Mouse (Mus musculus) neural tube, embryonic 12.5 days (tissue): ENCODE data around the gene Cask. TPM values are rescaled to one million over a fixed set of nuclear protein-coding genes. Genes with fewer than 3 reads are reported as not detected.

Experiments
- ATAC-seq: fragments of 200-750 bp; cut with Nextera tagmentation; 2 replicates; pipeline ENCODE4 v1.8.0; 2017; ENCODE audit warnings: low read depth, mild to moderate bottlenecking, moderate TSS enrichment, moderate library complexity; ENCODE audit not compliant: low FRiP score
- H3K27ac ChIP-seq: fragments of 300-500 bp; sonication (generic); 2 replicates; pipeline ENCODE4 v1.5.1; 2016
- H3K27me3 ChIP-seq: fragments of 300-500 bp; sonication (generic); replicated peaks from 2 replicates; pipeline ENCODE4 v1.6.1; 2016; ENCODE audit warnings: mild to moderate bottlenecking
- H3K36me3 ChIP-seq: fragments of 300-500 bp; sonication (generic); 2 replicates; pipeline ENCODE4 v1.6.1; 2016; ENCODE audit warnings: mild to moderate bottlenecking
- H3K4me1 ChIP-seq: fragments of 300-500 bp; sonication (generic); 2 replicates; pipeline ENCODE4 v1.6.1; 2016
- H3K4me2 ChIP-seq: fragments of 300-500 bp; sonication (generic); replicated peaks from 2 replicates; pipeline ENCODE4 v1.6.1; 2016; ENCODE audit warnings: mild to moderate bottlenecking
- H3K4me3 ChIP-seq: fragments of 300-500 bp; sonication (generic); 2 replicates; pipeline ENCODE4 v1.5.1; 2016
- H3K9ac ChIP-seq: fragments of 300-500 bp; sonication (generic); 2 replicates; pipeline ENCODE4 v1.6.1; 2016; ENCODE audit warnings: mild to moderate bottlenecking
- H3K9me3 ChIP-seq: fragments of 300-500 bp; sonication (generic); 2 replicates; pipeline ENCODE4 v1.6.1; 2016; ENCODE audit warnings: mild to moderate bottlenecking
- WGBS: fragments of 180-500 bp; shearing (Covaris S2); methylation state at CpG from one replicate; pipeline ENCODE4 v1.1.7; 2016; 5-methylcytosine and 5-hydroxymethylcytosine counted together
- polyA plus RNA-seq: library from polyadenylated mRNA; unstranded; fragments of >200 nt; fragmentation: Nextera tagmentation; extraction: Ambion mirVana; gene quantifications from 2 replicates; pipeline ENCODE4 v1.2.1, GENCODE M21; 2016

The Cask gene
- polyA plus RNA-seq, 1 experiment from 2014 or later = 27.2 TPM

- Histone ChIP-seq H3K36me3 (no peaks in the 10 kb centered on the region), H3K9ac (no peak overlapping the region), H3K9me3 (no peaks in the 10 kb centered on the region), H3K4me3 (no peak overlapping the region), H3K27ac (no peak overlapping the region), H3K4me2 (no peak overlapping the region), H3K27me3 (no peaks in the 10 kb centered on the region), H3K4me1 (no peaks in the 10 kb centered on the region)
- WGBS = 84% methylated on average over 8 of the region's 8 CpGs
- no peak for ATAC-seq
These were observed 329.9 kb downstream of the Cask start for GRCm38 (mm10) chrX:13521288-13521687.

GRCm38 (mm10) chrX:13520566-13520965, 330.6 kb downstream of the Cask start:
- Histone ChIP-seq H3K9ac (no peak overlapping the region), H3K27ac (no peak overlapping the region), H3K4me3 (no peak overlapping the region), H3K27me3 (no peaks in the 10 kb centered on the region), H3K9me3 (no peaks in the 10 kb centered on the region), H3K4me2 (no peak overlapping the region), H3K36me3 (no peaks in the 10 kb centered on the region), H3K4me1 (no peaks in the 10 kb centered on the region)
- ATAC-seq = no peak
- 84% methylated on average over 4 of the region's 4 CpGs for WGBS

GRCm38 (mm10) chrX:13519408-13519783, 331.8 kb downstream of the Cask start:
- Histone ChIP-seq H3K4me2 (no peak overlapping the region), H3K27ac (no peak overlapping the region), H3K9ac (no peak overlapping the region), H3K27me3 (no peaks in the 10 kb centered on the region), H3K36me3 (no peaks in the 10 kb centered on the region), H3K9me3 (no peaks in the 10 kb centered on the region), H3K4me3 (no peak overlapping the region), H3K4me1 (no peaks in the 10 kb centered on the region)
- WGBS = 82% methylated on average over 5 of the region's 5 CpGs
- ATAC-seq = no peak

- Histone ChIP-seq H3K9ac (no peak overlapping the region), H3K9me3 (no peaks in the 10 kb centered on the region), H3K27me3 (no peaks in the 10 kb centered on the region), H3K4me1 (no peaks in the 10 kb centered on the region), H3K4me2 (no peak overlapping the region), H3K27ac (no peak overlapping the region), H3K4me3 (no peak overlapping the region), H3K36me3 (no peaks in the 10 kb centered on the region)
- no peak for ATAC-seq
- WGBS = 84% methylated on average over 4 of the region's 4 CpGs
These were observed 332.3 kb downstream of the Cask start for GRCm38 (mm10) chrX:13518781-13519407.

GRCm38 (mm10) chrX:13518019-13518418, 333.1 kb downstream of the Cask start:
- 87% methylated on average over 10 of the region's 10 CpGs for WGBS
- Histone ChIP-seq H3K27me3 (no peaks in the 10 kb centered on the region), H3K9ac (no peak overlapping the region), H3K4me3 (no peak overlapping the region), H3K4me2 (no peak overlapping the region), H3K36me3 (no peaks in the 10 kb centered on the region), H3K4me1 (no peaks in the 10 kb centered on the region), H3K9me3 (no peaks in the 10 kb centered on the region), H3K27ac (no peak overlapping the region)
- ATAC-seq = no peak

- Histone ChIP-seq H3K4me3 (no peak overlapping the region), H3K9me3 (no peaks in the 10 kb centered on the region), H3K27me3 (no peaks in the 10 kb centered on the region), H3K4me1 (no peaks in the 10 kb centered on the region), H3K9ac (no peak overlapping the region), H3K36me3 (no peaks in the 10 kb centered on the region), H3K4me2 (no peak overlapping the region), H3K27ac (no peak overlapping the region)
- WGBS = 92% methylated on average over 6 of the region's 6 CpGs
- ATAC-seq = no peak
These were observed 334.7 kb downstream of the Cask start for GRCm38 (mm10) chrX:13516451-13516850.

GRCm38 (mm10) chrX:13513864-13514263, 337.3 kb downstream of the Cask start:
- H3K27me3 ChIP-seq = no peaks in the 10 kb centered on the region
- 90% methylated on average over 5 of the region's 5 CpGs for WGBS
- no peak overlapping the region for H3K9ac ChIP-seq
- H3K4me1 ChIP-seq = no peaks in the 10 kb centered on the region
- no peaks in the 10 kb centered on the region for H3K36me3 ChIP-seq
- ATAC-seq = no peak
- no peak overlapping the region for H3K27ac ChIP-seq
- no peak overlapping the region for H3K4me2 ChIP-seq
- no peaks in the 10 kb centered on the region for H3K9me3 ChIP-seq
- H3K4me3 ChIP-seq = no peak overlapping the region

- no peak for ATAC-seq
- H3K9me3 ChIP-seq = no peaks in the 10 kb centered on the region
- 65% methylated on average over 2 of the region's 2 CpGs for WGBS
- H3K27me3 ChIP-seq = no peaks in the 10 kb centered on the region
- H3K36me3 ChIP-seq = no peaks in the 10 kb centered on the region
- H3K4me3 ChIP-seq = no peak overlapping the region
- H3K27ac ChIP-seq = no peak overlapping the region
- no peak overlapping the region for H3K4me2 ChIP-seq
- no peaks in the 10 kb centered on the region for H3K4me1 ChIP-seq
- H3K9ac ChIP-seq = no peak overlapping the region
These were observed 338.0 kb downstream of the Cask start for GRCm38 (mm10) chrX:13513127-13513526.

GRCm38 (mm10) chrX:13506376-13506775, 344.8 kb downstream of the Cask start:
- Histone ChIP-seq H3K27ac (no peak overlapping the region), H3K9ac (no peak overlapping the region), H3K36me3 (no peaks in the 10 kb centered on the region), H3K4me1 (no peaks in the 10 kb centered on the region), H3K9me3 (no peaks in the 10 kb centered on the region), H3K4me2 (no peak overlapping the region), H3K27me3 (no peaks in the 10 kb centered on the region), H3K4me3 (no peak overlapping the region)
- ATAC-seq = no peak
- 58% methylated on average over 2 of the region's 2 CpGs for WGBS

GRCm38 (mm10) chrX:13504389-13504788, 346.8 kb downstream of the Cask start:
- Histone ChIP-seq H3K9me3 (no peaks in the 10 kb centered on the region), H3K27ac (no peak overlapping the region), H3K4me2 (no peak overlapping the region), H3K27me3 (no peaks in the 10 kb centered on the region), H3K9ac (no peak overlapping the region), H3K36me3 (no peaks in the 10 kb centered on the region), H3K4me3 (no peak overlapping the region), H3K4me1 (no peaks in the 10 kb centered on the region)
- no peak for ATAC-seq
- WGBS = 90% methylated on average over 7 of the region's 7 CpGs

GRCm38 (mm10) chrX:13502862-13503375, 348.2 kb downstream of the Cask start:
- Histone ChIP-seq H3K9me3 (no peaks in the 10 kb centered on the region), H3K4me3 (no peak overlapping the region), H3K27ac (no peak overlapping the region), H3K4me1 (no peaks in the 10 kb centered on the region), H3K27me3 (no peaks in the 10 kb centered on the region), H3K9ac (no peak overlapping the region), H3K36me3 (no peaks in the 10 kb centered on the region), H3K4me2 (0 out of 2 replicates have a peak overlapping the region, but pooled peaks have one; percentile 18)
- ATAC-seq = 0 out of 2 replicates have a peak, but pooled peaks have one; percentile 38
- 52% methylated on average over 7 of the region's 7 CpGs for WGBS

- no peak overlapping the region for H3K4me3 ChIP-seq
- no peak overlapping the region for H3K27ac ChIP-seq
- H3K4me2 ChIP-seq = no peak overlapping the region
- H3K9ac ChIP-seq = no peak overlapping the region
- H3K4me1 ChIP-seq = no peaks in the 10 kb centered on the region
- WGBS = 89% methylated on average over 4 of the region's 4 CpGs
- H3K27me3 ChIP-seq = no peaks in the 10 kb centered on the region
- H3K36me3 ChIP-seq = no peaks in the 10 kb centered on the region
- no peak for ATAC-seq
- no peaks in the 10 kb centered on the region for H3K9me3 ChIP-seq
These were observed 350.9 kb downstream of the Cask start for GRCm38 (mm10) chrX:13500284-13500683.
